Mouse (Mus musculus): Measurements from ENCODE around the gene Gm10518. TPM values are rescaled to one million over a fixed set of nuclear protein-coding genes. Genes with fewer than 3 reads are reported as not detected.
"Not testable (repeated sequence)": the region's sequence is repeated elsewhere in the genome, so short reads cannot be mapped to it uniquely, and the experiment has no call there.

Gm10518 gene
- total RNA-seq (2021): not detected

DNA sequence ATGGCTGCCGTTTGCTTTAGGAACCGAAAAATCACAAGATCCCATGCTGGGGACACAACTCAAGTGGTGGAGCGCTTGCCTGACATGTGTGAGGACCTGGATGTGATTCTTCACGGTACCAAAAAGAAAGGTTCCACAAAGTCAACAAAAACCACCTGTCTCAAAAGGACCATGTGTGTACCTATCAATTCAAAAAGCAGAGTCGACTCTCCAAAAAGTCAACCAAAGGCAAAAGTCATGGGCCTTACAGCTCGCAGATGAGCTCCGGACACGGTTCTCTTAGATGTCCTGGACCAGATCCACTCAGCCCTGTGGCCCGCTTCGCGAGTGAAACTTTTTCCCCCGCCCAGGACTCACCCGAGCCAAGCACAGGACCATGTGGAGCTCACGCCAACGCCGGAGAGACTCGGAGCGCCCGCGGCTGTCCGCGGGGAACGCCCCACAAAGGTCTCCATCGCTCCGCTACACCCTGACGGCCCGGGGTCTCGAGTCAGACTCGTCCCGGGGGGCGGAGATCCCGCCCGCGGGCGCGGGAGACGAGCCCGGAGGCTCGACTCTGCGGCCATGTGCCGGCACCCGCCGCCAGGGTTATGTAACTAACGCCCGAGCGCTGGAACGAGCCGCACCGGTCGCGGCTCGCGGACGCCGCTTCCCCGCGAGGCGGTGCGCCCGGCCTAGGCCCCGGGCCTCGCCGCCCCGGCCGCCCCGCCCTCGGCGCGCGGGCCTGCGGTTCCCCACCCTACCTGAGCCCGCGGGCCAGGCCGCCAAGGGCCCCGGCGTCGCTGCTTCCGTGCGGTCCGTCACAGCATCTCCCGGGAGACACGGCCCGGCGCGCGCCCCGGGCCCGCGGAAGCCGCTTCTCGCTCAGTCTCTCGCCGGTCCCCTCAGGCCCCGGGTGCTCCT lies at the start of gene Gm10518:
TSS of gene Gm10518 (plus strand) at position 767 of the 903 bp plus-strand sequence.
- peak; percentile 59 to 69 for DNase-seq

DNA sequence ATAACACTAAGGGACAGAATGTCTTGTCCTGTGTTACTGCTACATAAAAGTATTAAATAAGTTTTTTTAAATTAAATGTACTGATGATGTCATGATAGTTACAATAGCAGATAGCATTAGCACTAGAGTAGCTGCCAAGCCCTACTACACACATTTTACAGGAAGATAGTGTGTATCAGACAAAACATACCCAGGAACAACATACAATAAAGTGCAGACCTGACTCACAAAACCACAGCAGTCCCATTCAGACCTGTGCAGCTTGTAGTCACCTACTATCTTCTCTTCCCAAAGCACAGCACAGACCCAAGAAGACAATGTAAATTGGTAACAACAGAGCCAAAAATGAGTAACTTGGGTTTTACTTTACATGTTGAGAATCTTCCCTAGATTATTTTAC lies 46.7 kb upstream of the Gm10518 start:
- no peak for DNase-seq

DNA sequence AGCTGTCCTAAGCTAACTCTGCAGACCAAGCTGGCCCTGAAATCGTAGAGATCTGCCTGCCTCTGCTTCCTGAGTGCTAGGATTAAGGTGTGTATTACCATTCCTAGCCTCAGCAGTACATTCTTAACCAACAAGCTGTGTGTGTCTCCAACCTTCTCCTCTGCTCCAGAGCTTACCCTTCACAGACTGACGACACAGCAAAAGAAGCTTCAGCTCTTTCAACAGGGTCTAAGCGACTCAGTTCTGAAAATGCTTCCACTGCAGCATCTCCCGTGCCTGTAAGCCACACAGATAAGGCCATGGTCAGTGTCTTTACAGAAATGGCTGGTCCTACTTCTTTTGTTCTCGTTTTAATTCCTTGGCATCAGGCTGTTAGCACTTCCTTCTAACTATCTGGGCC lies 43.1 kb upstream of the Gm10518 start:
- no peak for DNase-seq

DNA sequence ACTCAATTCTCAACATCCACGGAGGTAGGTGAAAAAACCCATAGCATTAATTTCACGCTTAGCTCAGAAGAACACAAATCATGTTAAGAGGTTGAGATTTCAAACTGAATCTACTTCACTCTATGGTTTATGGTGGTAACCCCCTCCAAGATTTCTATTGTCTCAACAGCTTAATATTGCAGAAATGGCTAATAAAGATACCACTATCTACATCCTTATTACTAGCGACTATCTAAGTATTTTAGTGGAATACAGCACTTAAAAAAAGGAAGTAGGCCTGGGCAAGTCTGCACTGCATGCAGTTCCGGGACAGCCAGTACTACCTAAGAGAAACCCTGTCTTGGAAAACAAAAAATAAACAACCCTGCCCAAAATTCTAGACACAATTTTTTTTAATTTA lies 42.6 kb upstream of the Gm10518 start:
- DNase-seq: no peak

DNA sequence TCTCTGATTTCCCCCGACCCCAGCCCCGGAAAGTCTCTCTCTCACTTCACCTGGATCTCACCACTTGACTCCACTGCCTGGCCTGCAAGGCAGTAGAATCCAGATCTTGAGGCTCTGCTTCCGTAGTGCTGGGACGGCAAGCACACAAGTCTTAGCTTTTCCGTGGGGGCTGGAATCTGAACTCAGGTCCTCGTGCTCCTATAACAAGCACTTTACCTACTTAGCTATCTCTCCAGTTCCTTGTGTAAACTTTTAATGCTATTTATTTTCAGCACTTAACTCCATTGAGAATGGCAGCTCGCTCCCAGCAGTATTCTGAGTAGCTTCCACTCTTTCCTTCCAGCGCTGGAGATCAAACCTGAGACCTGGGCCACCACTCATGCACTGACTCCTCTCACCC lies 26.3 kb upstream of the Gm10518 start:
- DNase-seq: no peak

DNA sequence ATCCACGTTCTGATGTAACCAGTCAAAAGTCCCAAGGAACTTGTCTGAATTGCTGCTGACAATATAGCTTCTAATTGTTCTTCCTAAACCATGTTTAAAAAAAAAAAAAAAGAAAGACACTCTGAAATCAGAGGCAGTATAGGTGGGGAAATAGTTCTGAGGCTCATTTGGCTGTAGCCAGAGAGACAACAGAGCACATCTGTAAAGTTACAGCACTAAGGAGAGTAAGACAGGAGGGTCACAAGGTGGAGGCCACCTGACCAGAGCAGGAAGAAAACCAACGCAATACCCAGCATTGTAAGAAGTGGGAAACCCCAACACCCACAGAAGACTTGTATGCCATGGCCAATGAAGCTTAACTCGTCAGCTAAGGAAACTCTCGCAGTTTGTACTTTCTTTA lies 19.1 kb upstream of the Gm10518 start:
- DNase-seq: no peak

DNA sequence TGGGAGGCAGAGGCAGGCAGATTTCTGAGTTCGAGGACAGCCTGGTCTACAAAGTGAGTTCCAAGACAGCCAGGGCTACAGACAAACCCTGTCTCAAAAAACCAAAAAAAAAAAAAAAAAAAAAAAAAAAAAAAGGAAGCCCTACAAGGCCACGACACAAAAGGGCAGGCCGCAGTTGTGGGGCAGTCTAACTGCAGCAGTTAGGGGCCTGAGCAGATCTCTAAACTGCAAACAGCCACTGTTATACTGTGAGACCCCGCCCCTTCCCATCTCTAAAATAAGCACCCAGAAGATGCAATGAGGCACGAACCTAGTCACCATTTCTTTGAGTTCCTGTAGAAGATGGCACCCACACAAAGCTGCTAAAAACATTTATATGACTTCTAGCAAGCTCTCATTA lies 17.7 kb upstream of the Gm10518 start:
- no peak for DNase-seq

- DNase-seq: no peak
These were observed 15.9 kb upstream of the Gm10518 start for GRCm38 (mm10) chr1:179787281-179787680.

GRCm38 (mm10) chr1:179798794-179799193 lies 4.4 kb upstream of the Gm10518 start:
- DNase-seq: no peak

DNA sequence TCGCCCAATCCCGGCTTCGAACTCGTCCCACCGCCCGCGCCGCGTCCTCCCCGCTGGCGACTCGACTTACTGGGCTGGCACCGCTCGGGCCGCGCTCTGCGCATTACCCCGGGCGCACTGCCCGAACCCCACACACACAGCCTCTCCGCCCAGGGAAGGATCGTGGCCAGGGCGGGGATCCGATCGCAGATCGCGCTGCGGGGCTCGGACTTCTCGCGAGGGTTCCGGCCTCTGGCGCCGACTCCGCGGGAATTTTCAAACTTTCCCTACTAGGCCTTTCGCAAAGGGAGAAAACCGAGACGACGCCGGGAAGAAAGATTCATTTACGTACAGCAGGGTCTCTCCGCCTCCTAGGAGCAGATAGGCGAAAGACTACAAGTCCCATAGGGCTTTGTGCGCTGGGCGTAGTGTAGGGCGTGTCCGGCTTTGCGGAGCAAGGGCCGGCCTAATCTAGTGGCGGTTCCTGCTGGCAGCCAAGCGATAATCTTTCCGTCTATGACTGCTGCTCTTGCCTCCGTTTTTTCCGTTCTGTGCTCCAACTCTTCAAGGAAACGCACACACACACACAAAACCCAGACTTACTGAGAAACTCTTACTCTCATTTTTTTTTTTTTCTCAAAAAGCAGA lies 450 bp downstream of the Gm10518 start, which contains the start of gene Ahctf1:
TSS of gene Ahctf1 (minus strand) at position 168 of the 627 bp plus-strand sequence.
- DNase-seq: peak; percentile 97 to 98

- DNase-seq: no peak
These were observed 1.1 kb downstream of the Gm10518 start for GRCm38 (mm10) chr1:179804140-179804881.

DNA sequence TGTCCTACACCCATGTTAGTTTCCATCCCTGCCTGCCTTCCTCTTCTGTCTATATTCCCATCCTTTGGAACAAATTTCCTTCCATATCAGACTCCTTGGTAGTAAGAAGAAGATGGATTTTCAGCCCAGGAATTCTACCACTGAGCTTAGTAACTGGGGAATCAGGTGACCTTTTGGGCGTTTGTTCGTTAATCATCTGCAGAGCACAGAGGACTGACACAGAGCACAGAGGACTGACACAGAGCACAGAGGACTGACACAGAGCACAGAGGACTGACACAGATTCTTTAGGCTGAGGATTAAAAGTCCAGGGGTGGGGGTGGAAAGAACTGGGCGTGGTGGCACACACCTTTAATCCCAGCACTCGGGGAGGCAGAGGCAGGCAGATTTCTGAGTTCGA lies 2.6 kb downstream of the Gm10518 start:
- DNase-seq: no peak

DNA sequence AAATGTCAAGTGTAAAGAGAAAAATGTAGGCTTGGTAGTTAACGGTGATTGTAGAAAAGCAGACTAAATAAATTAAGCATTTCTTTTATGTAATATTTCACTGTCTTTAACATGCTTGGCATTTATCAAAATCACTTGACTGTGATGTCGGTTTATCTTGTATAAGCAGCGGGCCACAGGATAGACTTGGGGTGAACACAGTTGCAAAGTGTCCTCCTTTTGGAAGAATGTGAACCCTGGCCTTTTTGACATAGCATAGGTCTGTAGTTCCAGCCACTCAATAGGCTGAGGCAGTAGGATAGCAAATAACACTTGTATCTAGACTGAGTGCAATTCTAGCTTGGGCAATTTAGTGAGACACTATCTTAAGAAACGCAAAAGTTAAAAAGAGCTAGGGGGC lies 4.3 kb downstream of the Gm10518 start:
- DNase-seq: no peak

DNA sequence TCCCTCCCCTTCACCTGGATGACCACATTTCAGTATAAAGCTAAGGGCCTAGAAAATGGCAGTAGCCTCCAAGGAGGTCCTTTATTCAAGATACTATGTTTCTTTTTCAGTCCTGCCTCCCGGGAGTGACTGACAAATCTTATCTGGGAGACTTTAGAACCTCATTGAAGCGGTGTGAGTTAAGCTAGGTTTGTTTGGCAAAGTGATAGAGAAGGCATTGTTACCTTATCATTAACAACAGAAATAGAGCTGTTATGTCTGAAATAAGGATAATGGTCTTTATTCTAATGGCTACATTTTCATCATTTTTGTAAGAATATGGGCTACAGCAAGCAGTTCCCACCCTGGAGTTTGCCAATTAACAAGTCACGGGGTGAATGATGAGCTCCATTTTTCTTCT lies 5.1 kb downstream of the Gm10518 start:
- DNase-seq: no peak

DNA sequence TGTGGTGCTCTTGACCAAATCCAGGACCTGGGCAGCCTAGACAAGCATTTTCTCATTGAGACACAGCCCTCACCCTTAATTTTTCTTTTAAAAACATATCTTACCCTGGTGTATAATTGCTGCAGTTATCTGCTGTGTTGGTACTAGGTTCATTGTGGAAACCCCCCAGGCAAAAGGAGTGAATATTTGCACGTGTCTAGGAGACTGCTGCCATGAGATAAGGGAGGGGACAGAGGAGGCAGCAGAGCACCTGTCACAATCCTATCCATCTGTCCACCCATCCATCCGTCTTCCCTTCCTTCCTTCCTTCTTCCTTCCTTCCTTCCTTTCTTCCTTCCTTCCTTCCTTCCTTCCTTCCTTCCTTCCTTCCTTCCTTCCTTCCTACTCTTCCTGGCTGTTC lies 10.2 kb downstream of the Gm10518 start:
- DNase-seq: no peak

GRCm38 (mm10) chr1:179814616-179815015 lies 11.4 kb downstream of the Gm10518 start:
- DNase-seq: no peak

DNA sequence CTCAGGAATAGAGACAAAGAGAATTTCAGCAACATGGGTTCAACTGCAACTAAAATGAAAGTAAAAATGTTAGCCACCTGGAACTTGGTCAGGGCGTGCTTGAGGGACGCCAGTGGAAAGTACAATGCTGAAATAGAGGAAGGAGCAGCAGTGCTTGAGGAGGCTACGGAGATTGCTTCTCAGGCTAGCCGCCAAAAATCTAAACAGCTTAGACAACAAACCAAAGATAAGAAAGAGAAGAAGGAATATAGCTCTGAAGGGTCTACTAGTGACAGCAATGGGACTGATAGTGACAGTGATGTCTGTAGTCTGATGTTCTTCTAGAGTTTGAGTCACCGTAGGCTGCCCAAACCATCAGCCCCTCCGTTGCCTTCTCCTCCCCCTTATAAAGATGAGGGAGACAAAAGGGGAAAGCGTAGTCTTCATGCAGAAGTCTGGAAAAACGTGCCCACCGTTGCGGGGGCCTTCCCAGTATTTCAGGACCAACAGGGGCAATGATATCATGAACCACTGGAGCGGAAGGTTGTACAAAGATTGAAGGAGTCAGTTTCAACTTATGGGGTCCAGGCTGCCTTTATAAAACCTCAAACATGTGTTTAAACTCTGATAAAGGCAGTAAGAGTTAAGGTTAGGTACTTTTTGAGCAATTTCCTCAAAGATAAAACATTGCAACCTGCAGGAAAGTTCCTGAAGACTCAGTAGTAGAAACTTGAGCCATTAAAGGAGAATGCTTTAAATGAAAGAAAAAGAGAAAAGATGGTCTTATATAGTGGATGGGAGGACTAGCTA lies 15.5 kb downstream of the Gm10518 start:
- not testable (repeated sequence) for DNase-seq

- no peak for DNase-seq
These were observed 21.4 kb downstream of the Gm10518 start for GRCm38 (mm10) chr1:179824549-179824948.

DNA sequence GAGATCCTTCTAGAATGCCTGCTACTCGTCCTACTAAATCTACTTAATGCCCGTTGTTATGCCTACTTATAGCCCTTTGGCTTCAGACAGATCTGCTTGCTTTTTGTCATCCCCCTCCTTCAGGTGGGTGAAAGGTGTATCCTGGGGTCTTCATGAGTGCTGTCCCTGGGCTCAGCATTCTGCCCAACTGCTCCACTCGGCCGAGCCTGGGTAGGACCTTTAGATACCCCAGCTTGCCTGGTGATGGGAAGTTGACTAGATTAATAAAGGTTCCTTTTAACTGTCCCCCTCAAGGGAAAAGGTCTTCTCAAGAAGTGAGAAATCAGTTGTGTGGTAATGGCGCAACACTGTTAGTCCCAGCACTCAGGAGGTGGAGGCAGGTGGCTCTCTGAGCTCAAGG lies 24.9 kb downstream of the Gm10518 start:
- DNase-seq: no peak

- DNase-seq: no peak
These were observed 25.7 kb downstream of the Gm10518 start for GRCm38 (mm10) chr1:179828900-179829299.

- DNase-seq: no peak
These were observed 29.6 kb downstream of the Gm10518 start for GRCm38 (mm10) chr1:179832710-179833240.

DNA sequence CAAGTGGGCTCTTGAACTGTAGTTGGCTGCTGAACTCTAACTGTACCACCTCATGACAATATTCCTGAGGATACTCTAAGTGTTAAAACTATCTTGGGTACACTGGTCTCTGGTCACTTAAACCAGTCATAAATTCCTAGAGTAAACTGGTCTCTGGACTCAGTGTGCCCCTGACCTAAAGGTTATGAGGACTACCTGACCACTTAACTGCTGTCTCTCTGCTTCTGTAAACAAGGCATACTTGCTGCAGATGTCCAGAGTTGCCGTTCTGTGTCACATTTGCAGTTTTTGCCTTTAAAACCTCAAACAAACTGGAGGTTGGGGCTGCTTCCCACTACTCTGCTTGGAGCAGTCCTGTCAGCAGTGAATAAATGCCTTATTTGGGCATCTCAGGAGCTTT lies 30.4 kb downstream of the Gm10518 start:
- DNase-seq: no peak
